Mouse (Mus musculus) limb, embryonic 10.5 days (tissue): ENCODE measurements around the gene Hs3st3a1. TPM values are rescaled to one million over a fixed set of nuclear protein-coding genes. Genes with fewer than 3 reads are reported as not detected.

Experiments
- DNase-seq: peaks from one replicate; pipeline ENCODE4 v3.0.0-alpha.2; 2017; ENCODE audit warnings: low spot score
- H3K27ac ChIP-seq: fragments of 300-500 bp; sonication (generic); 2 replicates; pipeline ENCODE4 v1.5.1; 2016; ENCODE audit warnings: mild to moderate bottlenecking
- H3K27me3 ChIP-seq: fragments of 300-500 bp; sonication (generic); 2 replicates; pipeline ENCODE4 v1.6.1; 2016; ENCODE audit warnings: low read depth, mild to moderate bottlenecking; ENCODE audit not compliant: poor library complexity, severe bottlenecking
- H3K36me3 ChIP-seq: fragments of 300-500 bp; sonication (generic); 2 replicates; pipeline ENCODE4 v1.6.1; 2016; ENCODE audit warnings: mild to moderate bottlenecking, moderate library complexity
- H3K4me1 ChIP-seq: fragments of 300-500 bp; sonication (generic); 2 replicates; pipeline ENCODE4 v1.6.1; 2016
- H3K4me3 ChIP-seq: fragments of 300-500 bp; sonication (generic); 2 replicates; pipeline ENCODE4 v1.5.1; 2016; ENCODE audit warnings: mild to moderate bottlenecking, moderate library complexity
- H3K9me3 ChIP-seq: fragments of 300-500 bp; sonication (generic); replicated peaks from 2 replicates; pipeline ENCODE4 v1.6.1; 2016; ENCODE audit warnings: mild to moderate bottlenecking
- WGBS: fragments of 180-500 bp; shearing (Covaris S2); methylation state at CpG from one replicate; pipeline ENCODE4 v1.1.7; 2016; 5-methylcytosine and 5-hydroxymethylcytosine counted together
- polyA plus RNA-seq: library from polyadenylated mRNA; unstranded; fragments of >200 nt; fragmentation: Nextera tagmentation; extraction: Ambion mirVana; gene quantifications from 2 replicates; pipeline ENCODE4 v1.2.1, GENCODE M21; 2016

Gene Hs3st3a1
- polyA plus RNA-seq, 1 experiment from 2014 or later = 2.2 TPM

DNA sequence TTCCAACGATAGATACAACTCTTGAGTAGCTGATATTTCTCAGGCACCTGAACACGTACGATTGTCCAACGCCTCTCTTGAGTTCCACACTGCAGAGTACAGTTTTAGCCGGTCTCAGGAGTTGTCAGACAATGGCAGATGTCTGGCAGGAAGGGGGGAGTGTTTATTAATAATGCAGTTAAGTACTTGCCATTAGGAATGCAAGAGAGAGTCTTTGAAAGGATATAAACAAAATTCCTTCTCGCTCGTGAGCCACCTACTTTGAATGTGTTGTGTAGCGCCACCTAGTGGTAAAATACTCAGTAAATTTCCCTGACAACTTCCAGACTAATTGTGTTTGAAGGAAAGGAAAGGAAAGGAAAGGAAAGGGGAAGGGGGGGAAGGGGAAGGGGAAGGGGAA is 7.0 kb downstream of the Hs3st3a1 start:
- WGBS = 40% methylated on average over 8 of the region's 8 CpGs
- peaks cover 48% of the 10 kb centered on the region for H3K4me1 ChIP-seq
- DNase-seq = no peak
- H3K9me3 ChIP-seq = no peaks in the 10 kb centered on the region
- H3K27ac ChIP-seq = no peak overlapping the region
- H3K4me3 ChIP-seq = no peak overlapping the region
- peaks cover 26% of the 10 kb centered on the region; the same call in 1 of the 2 replicates for H3K27me3 ChIP-seq
- H3K36me3 ChIP-seq = no peaks in the 10 kb centered on the region

DNA sequence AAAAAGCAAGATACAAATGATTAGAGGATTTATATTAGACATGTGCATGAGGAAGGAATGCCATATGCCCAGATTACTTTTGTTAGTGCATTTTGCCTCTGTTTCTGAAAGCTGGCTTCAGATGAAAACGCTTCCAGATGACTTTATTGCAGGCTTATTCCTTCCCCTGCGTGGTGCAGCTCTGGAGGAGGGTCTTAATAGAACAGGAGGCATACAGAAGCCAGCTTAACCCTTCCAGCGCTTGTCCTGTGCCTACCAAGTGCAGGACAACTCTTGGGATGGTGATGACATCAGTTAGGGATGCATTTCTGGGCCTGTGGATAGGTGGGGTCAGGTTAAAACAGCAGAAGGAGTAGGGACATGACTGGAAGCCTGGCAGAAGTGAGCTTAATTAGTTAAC is 7.6 kb downstream of the Hs3st3a1 start:
- H3K4me3 ChIP-seq = no peak overlapping the region
- no peaks in the 10 kb centered on the region for H3K36me3 ChIP-seq
- peaks cover 52% of the 10 kb centered on the region for H3K4me1 ChIP-seq
- peaks cover 21% of the 10 kb centered on the region; the same call in 1 of the 2 replicates for H3K27me3 ChIP-seq
- H3K27ac ChIP-seq = no peak overlapping the region
- DNase-seq = no peak
- 31% methylated on average over 3 of the region's 3 CpGs for WGBS
- H3K9me3 ChIP-seq = no peaks in the 10 kb centered on the region

GRCm38 (mm10) chr11:64445227-64445626 is 10.1 kb downstream of the Hs3st3a1 start:
- H3K9me3 ChIP-seq = no peaks in the 10 kb centered on the region
- H3K27me3 ChIP-seq = peaks cover 18% of the 10 kb centered on the region; the same call in 1 of the 2 replicates
- DNase-seq = no peak
- no peak overlapping the region for H3K27ac ChIP-seq
- H3K4me1 ChIP-seq = peaks cover 58% of the 10 kb centered on the region
- no peaks in the 10 kb centered on the region for H3K36me3 ChIP-seq
- no peak overlapping the region for H3K4me3 ChIP-seq
- 87% methylated on average over 1 of the region's 1 CpGs for WGBS

DNA sequence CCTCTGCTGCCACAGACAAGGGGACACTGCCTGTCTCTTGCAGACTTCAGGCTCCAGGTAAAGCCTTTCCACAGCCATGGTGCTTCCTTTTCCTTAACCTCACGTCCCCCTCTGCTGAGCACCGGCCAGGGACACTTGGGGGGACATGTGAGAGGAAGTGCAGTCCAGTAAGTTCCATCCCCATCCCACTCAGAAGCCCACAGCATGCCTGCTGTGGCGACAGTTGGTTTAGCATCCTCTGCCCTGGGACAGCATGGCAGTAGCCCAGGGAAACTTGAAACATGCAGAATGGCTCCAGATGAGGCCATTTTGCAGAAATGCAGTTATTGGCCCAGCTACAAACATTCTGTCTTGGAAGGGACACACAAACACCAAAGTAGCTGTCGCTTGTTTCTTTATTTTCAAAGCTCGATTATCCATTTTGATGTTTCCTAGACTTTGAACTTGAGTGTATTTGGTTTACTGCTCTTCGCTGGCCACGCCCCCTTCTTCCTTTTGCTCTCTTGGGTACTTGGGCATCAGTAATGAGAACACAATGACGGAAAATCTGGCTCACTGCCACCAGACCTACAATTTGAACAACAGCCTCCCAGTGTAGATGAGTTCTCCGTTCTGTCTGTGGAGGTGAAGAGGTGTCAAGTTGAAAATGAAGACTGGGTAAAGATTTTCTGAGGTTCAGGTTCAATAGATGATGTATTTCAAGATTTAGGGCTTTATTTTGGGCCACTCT is 13.6 kb downstream of the Hs3st3a1 start:
- Histone ChIP-seq H3K4me3 (no peak overlapping the region), H3K9me3 (no peaks in the 10 kb centered on the region), H3K36me3 (no peaks in the 10 kb centered on the region), H3K27me3 (peaks cover 7% of the 10 kb centered on the region; the same call in 1 of the 2 replicates), H3K27ac (0 out of 2 replicates have a peak overlapping the region, but pooled peaks have one; percentile 14), H3K4me1 (peaks cover 28% of the 10 kb centered on the region)
- no peak for DNase-seq
- 90% methylated on average over 9 of the region's 9 CpGs for WGBS

DNA sequence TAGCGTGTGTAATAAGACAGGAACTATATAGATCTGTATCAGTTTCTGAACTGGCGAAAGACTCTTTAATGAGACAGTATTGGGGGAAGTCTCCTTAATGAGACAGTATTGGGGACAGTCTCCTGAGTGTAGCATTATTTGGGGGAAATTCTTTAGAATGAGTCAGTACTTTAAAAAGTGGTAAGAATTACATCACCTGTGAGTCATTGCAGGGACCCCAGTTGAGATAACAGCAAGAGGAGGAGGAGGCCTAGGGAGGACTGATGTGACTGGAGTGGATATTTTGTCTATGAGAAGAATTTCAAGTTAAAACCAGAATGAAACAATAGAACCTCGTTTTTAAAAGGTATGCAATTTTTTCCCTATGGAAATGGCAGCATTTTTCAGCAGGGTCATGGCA is 26.6 kb downstream of the Hs3st3a1 start:
- H3K27ac ChIP-seq = no peak overlapping the region
- no peaks in the 10 kb centered on the region for H3K36me3 ChIP-seq
- WGBS = 86% methylated on average over 3 of the region's 3 CpGs
- 0 out of 2 replicates have a peak, but pooled peaks cover 3% of the 10 kb centered on the region for H3K27me3 ChIP-seq
- no peak overlapping the region for H3K4me3 ChIP-seq
- DNase-seq = no peak
- peaks cover 6% of the 10 kb centered on the region for H3K4me1 ChIP-seq
- no peaks in the 10 kb centered on the region for H3K9me3 ChIP-seq

DNA sequence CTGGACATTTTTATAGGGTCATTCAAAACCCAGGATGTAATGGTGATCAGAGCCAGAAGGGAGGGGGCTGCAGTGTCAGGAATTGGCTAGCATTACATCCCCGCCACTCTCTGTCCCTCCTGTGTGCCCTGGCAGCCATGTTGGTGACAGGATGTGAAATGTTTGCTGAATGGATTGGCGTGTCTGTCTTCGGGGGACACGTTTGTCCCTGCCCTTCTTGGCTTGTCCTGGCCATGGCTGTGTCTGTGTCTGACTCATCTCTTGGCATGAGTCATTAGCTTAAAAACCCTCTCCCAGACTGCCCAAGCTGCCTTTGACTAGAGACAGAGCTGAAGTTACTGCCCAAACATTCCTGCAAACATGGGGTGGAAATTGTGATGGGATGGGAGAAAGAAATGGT is 33.6 kb downstream of the Hs3st3a1 start:
- H3K27me3 ChIP-seq = no peaks in the 10 kb centered on the region
- 38% methylated on average over 4 of the region's 4 CpGs for WGBS
- H3K4me1 ChIP-seq = peaks cover 35% of the 10 kb centered on the region
- peak; percentile 29 for DNase-seq
- H3K4me3 ChIP-seq = peak overlapping the region; percentile 9; the same call in 1 of the 2 replicates
- no peaks in the 10 kb centered on the region for H3K9me3 ChIP-seq
- H3K36me3 ChIP-seq = no peaks in the 10 kb centered on the region
- peak overlapping the region; percentile 44; the same call in 1 of the 2 replicates for H3K27ac ChIP-seq

GRCm38 (mm10) chr11:64470689-64471088 is 35.6 kb downstream of the Hs3st3a1 start:
- no peaks in the 10 kb centered on the region for H3K27me3 ChIP-seq
- H3K36me3 ChIP-seq = no peaks in the 10 kb centered on the region
- no peaks in the 10 kb centered on the region for H3K9me3 ChIP-seq
- DNase-seq = no peak
- H3K4me1 ChIP-seq = peaks cover 29% of the 10 kb centered on the region
- H3K27ac ChIP-seq = no peak overlapping the region
- no peak overlapping the region for H3K4me3 ChIP-seq

DNA sequence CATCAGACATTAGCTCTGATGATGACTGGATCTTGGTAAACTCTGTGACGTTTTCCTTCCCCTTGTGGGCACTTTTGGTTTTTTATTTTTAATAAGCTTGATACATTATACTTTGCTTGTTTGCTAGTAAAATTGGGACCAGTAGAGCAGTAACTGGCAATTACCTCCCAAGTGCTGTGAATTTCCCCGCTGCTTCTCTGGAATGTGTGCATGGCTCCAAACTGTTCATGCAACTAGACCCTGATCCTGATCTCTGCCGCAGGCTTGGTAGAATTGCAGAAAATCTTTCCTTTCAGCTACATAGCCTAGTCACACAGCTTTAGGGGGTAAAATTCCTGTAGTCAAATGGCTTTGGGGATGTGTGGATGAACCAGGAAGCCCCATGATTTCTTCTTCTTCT is 38.5 kb downstream of the Hs3st3a1 start:
- peaks cover 20% of the 10 kb centered on the region for H3K4me1 ChIP-seq
- no peaks in the 10 kb centered on the region for H3K27me3 ChIP-seq
- WGBS = 86% methylated on average over 3 of the region's 3 CpGs
- no peak for DNase-seq
- no peaks in the 10 kb centered on the region for H3K9me3 ChIP-seq
- no peak overlapping the region for H3K27ac ChIP-seq
- no peak overlapping the region for H3K4me3 ChIP-seq
- H3K36me3 ChIP-seq = no peaks in the 10 kb centered on the region

DNA sequence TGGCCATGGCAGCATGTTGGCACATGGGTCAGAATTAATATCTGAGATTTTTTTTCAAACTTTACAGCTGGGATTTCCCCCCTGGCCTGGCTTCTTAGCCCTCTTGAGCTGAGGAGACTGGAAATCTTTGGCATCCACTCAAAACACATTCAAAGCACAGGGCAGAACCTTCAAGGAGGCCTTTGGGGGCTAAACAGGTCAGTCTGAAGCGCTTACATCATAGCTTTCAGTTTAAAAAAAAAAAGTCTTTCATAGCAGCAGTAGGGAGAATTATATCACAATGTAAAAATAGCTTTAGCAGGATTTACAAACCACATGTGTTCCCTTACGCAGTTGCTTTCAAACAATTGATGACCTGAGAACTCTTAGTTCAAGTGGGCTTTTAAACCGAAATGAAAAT is 46.3 kb downstream of the Hs3st3a1 start:
- H3K9me3 ChIP-seq = no peaks in the 10 kb centered on the region
- WGBS = 88% methylated on average over 3 of the region's 3 CpGs
- no peak overlapping the region for H3K4me3 ChIP-seq
- no peaks in the 10 kb centered on the region for H3K27me3 ChIP-seq
- H3K4me1 ChIP-seq = peaks cover 20% of the 10 kb centered on the region
- H3K27ac ChIP-seq = no peak overlapping the region
- H3K36me3 ChIP-seq = no peaks in the 10 kb centered on the region
- DNase-seq = no peak

DNA sequence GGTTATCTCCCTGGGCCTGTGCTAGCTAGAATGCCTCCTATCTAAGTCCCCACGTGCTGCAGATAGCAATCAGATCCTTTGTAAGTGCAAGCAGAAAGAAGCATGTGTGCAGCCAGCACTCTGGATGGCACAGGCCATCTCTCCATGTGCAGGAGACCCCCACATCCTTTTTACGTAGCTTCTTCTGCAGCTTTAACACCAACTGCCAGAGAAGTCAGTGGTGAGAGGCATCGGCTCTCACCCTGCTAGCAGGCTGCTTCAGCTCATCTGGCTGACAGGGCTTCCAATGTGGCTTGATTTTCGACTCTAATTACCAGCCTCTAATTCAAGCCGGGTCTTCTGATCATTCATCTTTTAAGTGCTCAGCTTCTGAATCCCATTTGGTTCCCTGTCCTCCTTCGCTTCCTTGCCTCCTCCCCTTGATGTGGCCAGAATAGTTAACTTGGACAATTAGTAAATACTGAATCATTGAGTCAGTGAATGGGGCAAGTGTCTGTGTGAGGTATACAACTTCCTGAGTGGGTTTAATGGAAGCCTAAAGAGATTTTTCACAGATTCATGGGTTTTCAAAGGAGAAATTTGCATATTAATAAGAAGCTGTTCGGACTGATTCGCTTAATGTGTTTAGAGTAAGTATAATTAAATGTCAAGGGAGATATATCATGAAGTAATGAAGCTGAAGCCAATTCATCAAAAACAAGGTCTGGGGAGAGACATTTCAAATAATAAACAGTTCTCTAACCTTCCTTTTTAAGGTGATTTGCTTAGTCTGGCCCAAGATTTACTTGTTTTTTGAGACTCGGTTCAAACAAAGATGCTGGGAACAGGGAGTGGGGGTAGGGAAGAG is 54.7 kb downstream of the Hs3st3a1 start:
- H3K4me1 ChIP-seq = peaks cover 45% of the 10 kb centered on the region

GRCm38 (mm10) chr11:64494448-64494847 is 59.3 kb downstream of the Hs3st3a1 start:
- H3K36me3 ChIP-seq = no peaks in the 10 kb centered on the region
- peaks cover 1% of the 10 kb centered on the region; the same call in 1 of the 2 replicates for H3K27me3 ChIP-seq
- no peak overlapping the region; the same call in 1 of the 2 replicates for H3K27ac ChIP-seq
- WGBS = 52% methylated on average over 2 of the region's 2 CpGs
- H3K9me3 ChIP-seq = no peaks in the 10 kb centered on the region
- no peak overlapping the region for H3K4me3 ChIP-seq
- H3K4me1 ChIP-seq = peaks cover 31% of the 10 kb centered on the region
- no peak for DNase-seq

More for the DNA sequence above, 54.7 kb downstream of the Hs3st3a1 start:
- Histone ChIP-seq H3K9me3 (no peaks in the 10 kb centered on the region), H3K27me3 (peaks cover 10% of the 10 kb centered on the region; the same call in 1 of the 2 replicates), H3K36me3 (no peaks in the 10 kb centered on the region), H3K27ac (peak overlapping the region; percentile 48; the same call in 1 of the 2 replicates), H3K4me3 (no peak overlapping the region)
- 23% methylated on average over 9 of the region's 9 CpGs for WGBS
- no peak for DNase-seq

GRCm38 (mm10) chr11:64495935-64496334 is 60.8 kb downstream of the Hs3st3a1 start:
- no peak for DNase-seq

DNA sequence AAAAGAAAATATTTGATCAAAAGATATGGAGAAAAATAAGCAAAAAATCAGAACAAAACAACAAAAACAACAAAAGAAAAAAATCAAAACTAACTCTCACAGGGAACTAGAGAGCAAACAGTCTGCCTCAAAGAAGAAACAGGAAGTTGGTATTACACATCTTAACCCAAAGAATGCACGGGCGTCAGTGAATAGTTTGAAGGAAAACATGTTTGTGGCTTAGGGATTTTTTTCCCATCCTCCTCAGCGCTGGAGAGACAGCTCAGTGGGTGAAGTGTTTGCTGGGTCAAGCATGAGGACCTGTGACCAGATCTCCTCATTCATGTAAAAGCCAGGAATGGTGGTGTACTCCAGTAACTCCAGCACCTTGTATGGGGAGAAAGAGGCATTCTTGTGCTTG is 61.5 kb downstream of the Hs3st3a1 start:
- Histone ChIP-seq H3K27me3 (no peaks in the 10 kb centered on the region; the same call in 1 of the 2 replicates), H3K27ac (no peak overlapping the region), H3K4me3 (no peak overlapping the region), H3K9me3 (no peaks in the 10 kb centered on the region), H3K36me3 (no peaks in the 10 kb centered on the region), H3K4me1 (peaks cover 22% of the 10 kb centered on the region)
- WGBS = 74% methylated on average over 3 of the region's 3 CpGs
- no peak for DNase-seq

More at GRCm38 (mm10) chr11:64495935-64496334, 60.8 kb downstream of the Hs3st3a1 start:
- Histone ChIP-seq H3K4me1 (peaks cover 22% of the 10 kb centered on the region), H3K27me3 (no peaks in the 10 kb centered on the region; the same call in 1 of the 2 replicates), H3K4me3 (no peak overlapping the region), H3K27ac (no peak overlapping the region), H3K36me3 (no peaks in the 10 kb centered on the region), H3K9me3 (no peaks in the 10 kb centered on the region)
- 23% methylated on average over 3 of the region's 3 CpGs for WGBS
